Mouse (Mus musculus): ENCODE measurements around the gene Scyl2.

- TF ChIP-seq FLI1 (IDR thresholded peaks at IDR 0.05; ENCODE audit: low read length): no peak
- no peak for TF ChIP-seq GATA1 (IDR thresholded peaks at IDR 0.05; ENCODE audit: borderline replicate concordance, low read length)
Measured at GRCm38 (mm10) chr10:89681706-89682105, 4.4 kb downstream of the Scyl2 start.
